In genomic region chr7:25270652-25271633, GRCm38 (mm10) we compare ENCODE assay signal across 10 mouse cellular contexts. TPM values are rescaled to one million over a fixed set of nuclear protein-coding genes. Genes with fewer than 3 reads are reported as not detected.
DNase-seq lines count a peak whose midpoint lies in the region; ATAC-seq lines count a peak whose summit lies in the region.
"Had no signal": no experiment of that assay in that cellular context is flagged by ENCODE, and none has a peak within 500 bp of the region (broad histone marks: within the 10 kb centered on the region; RNA-seq: fewer than 3 reads in every experiment).

No protein-coding gene starts in this region.

- peak; percentile 8 for DNase-seq in adrenal gland, adult 2 months
- DNase-seq in adrenal gland, postnatal 36 days, result no peak
- no peak for DNase-seq in kidney, postnatal 25 days
- DNase-seq in right cerebral cortex, postnatal 4 days, result peak; percentile 4
- no peak for DNase-seq in right cerebral cortex, postnatal 14 days
- DNase-seq in testis, postnatal 10 days (ENCODE audit: low spot score), result peak; percentile 46
- DNase-seq in left cerebral cortex, adult 18-20 months (ENCODE audit: low spot score in 2 of 2), result no peak
- DNase-seq: lung, adult 2 months had no signal

- no peak for ATAC-seq in kidney, embryonic 14.5 days (ENCODE audit: low FRiP score, low TSS enrichment)

- H3K36me3 ChIP-seq in kidney, embryonic 14.5 days (ENCODE audit: control insufficient read depth, insufficient read depth, low read length), result peaks cover 29% of the 10 kb centered on the region

- no peaks in the 10 kb centered on the region for H3K9me3 ChIP-seq in kidney, embryonic 14.5 days (ENCODE audit: control insufficient read depth, low read length)

- H3K9ac ChIP-seq in kidney, embryonic 14.5 days (ENCODE audit: low read depth, low read length), result peak overlapping the region; percentile 80

- no peak overlapping the region for H3K27ac ChIP-seq in kidney, embryonic 14.5 days (ENCODE audit: low read depth, low read length)

- H3K27me3 ChIP-seq in kidney, embryonic 14.5 days (ENCODE audit: control insufficient read depth, insufficient read depth, low read length), result no peaks in the 10 kb centered on the region

- WGBS in kidney, embryonic 14.5 days, result 89% methylated on average over 35 of the region's 35 CpGs

- no peak overlapping the region for H3K4me3 ChIP-seq in kidney, embryonic 14.5 days (ENCODE audit: low read length)

- no peak overlapping the region for H3K4me2 ChIP-seq in kidney, embryonic 14.5 days (replicated peaks; ENCODE audit: low read depth, low read length)

- H3K4me1 ChIP-seq in kidney, embryonic 14.5 days (ENCODE audit: control insufficient read depth, insufficient read depth, low read length), result peaks cover 28% of the 10 kb centered on the region

RNA-seq across cellular contexts. Expression of gene Cic, which starts 3.4 kb away (rescaled TPM):
- 100 to 1,000 TPM; 102 to 108 TPM for total RNA-seq in adrenal gland, adult 2 months (2021)
- polyA plus RNA-seq in adrenal gland, adult 2 months (2012; rRNA removed), result 111 and 123 TPM in 2 replicates
- 100 to 1,000 TPM in 1 of 2 experiments, 10 to 100 TPM in 1; 94.8 to 116 TPM for total RNA-seq in adrenal gland, postnatal 36 days (2021)
- 36.0 and 47.2 TPM in 2 replicates for polyA plus RNA-seq in kidney, embryonic 14.5 days (2014; fragmentation: Nextera tagmentation; extraction: Ambion mirVana)
- total RNA-seq in left cerebral cortex, adult 18-20 months (2021), result 100 to 1,000 TPM; 212 to 225 TPM

RNA-seq across cellular contexts. Expression of gene Erf, which starts 20.4 kb away (rescaled TPM):
- 10 to 100 TPM; 16.5 to 26.6 TPM for total RNA-seq in adrenal gland, adult 2 months (2021)
- polyA plus RNA-seq in adrenal gland, adult 2 months (2012; rRNA removed), result 50.4 and 52.8 TPM in 2 replicates
- total RNA-seq in adrenal gland, postnatal 36 days (2021), result 10 to 100 TPM; 25.4 to 40.9 TPM
- 22.4 and 28.8 TPM in 2 replicates for polyA plus RNA-seq in kidney, embryonic 14.5 days (2014; fragmentation: Nextera tagmentation; extraction: Ambion mirVana)
- total RNA-seq in left cerebral cortex, adult 18-20 months (2021), result 10 to 100 TPM; 60.8 to 65.2 TPM

RNA-seq across cellular contexts. Expression of gene Pafah1b3, which starts 26.8 kb away (rescaled TPM):
- 10 to 100 TPM; 33.4 to 33.8 TPM for total RNA-seq in adrenal gland, adult 2 months (2021)
- polyA plus RNA-seq in adrenal gland, adult 2 months (2012; rRNA removed), result 29.4 and 35.9 TPM in 2 replicates
- total RNA-seq in adrenal gland, postnatal 36 days (2021), result 10 to 100 TPM; 32.7 to 34.0 TPM
- 199 and 245 TPM in 2 replicates for polyA plus RNA-seq in kidney, embryonic 14.5 days (2014; fragmentation: Nextera tagmentation; extraction: Ambion mirVana)
- 10 to 100 TPM; 35.7 to 36.9 TPM for total RNA-seq in left cerebral cortex, adult 18-20 months (2021)

RNA-seq across cellular contexts. Expression of gene Prr19, which starts 30.3 kb away (rescaled TPM):
- total RNA-seq in adrenal gland, adult 2 months (2021), result not detected
- polyA plus RNA-seq in adrenal gland, adult 2 months (2012; rRNA removed), result not detected in 2 replicates
- not detected for total RNA-seq in adrenal gland, postnatal 36 days (2021)
- polyA plus RNA-seq in kidney, embryonic 14.5 days (2014; fragmentation: Nextera tagmentation; extraction: Ambion mirVana), result 0.67 and 0.69 TPM in 2 replicates
- total RNA-seq in left cerebral cortex, adult 18-20 months (2021), result not detected
- polyA plus RNA-seq: heart, postnatal 0 days; lung, adult 2 months had no signal

RNA-seq across cellular contexts. Expression of gene Gsk3a, which starts 33.3 kb away (rescaled TPM):
- 100 to 1,000 TPM in 1 of 2 experiments, 10 to 100 TPM in 1; 98.9 to 107 TPM for total RNA-seq in adrenal gland, adult 2 months (2021)
- polyA plus RNA-seq in adrenal gland, adult 2 months (2012; rRNA removed), result 121 and 150 TPM in 2 replicates
- 10 to 100 TPM; 93.3 to 96.7 TPM for total RNA-seq in adrenal gland, postnatal 36 days (2021)
- 15.7 and 18.5 TPM in 2 replicates for polyA plus RNA-seq in kidney, embryonic 14.5 days (2014; fragmentation: Nextera tagmentation; extraction: Ambion mirVana)
- 100 to 1,000 TPM; 215 to 224 TPM for total RNA-seq in left cerebral cortex, adult 18-20 months (2021)

Comparison
In these comparisons a context has a peak if more than half of its experiments do, and no peak if none do; other contexts are left out.
1. DNase-seq: peak in adrenal gland, adult 2 months (single experiment), right cerebral cortex, postnatal 4 days (single experiment) and testis, postnatal 10 days (single experiment); none in adrenal gland, postnatal 36 days (0 of 2), kidney, postnatal 25 days (0 of 2), right cerebral cortex, postnatal 14 days (single experiment) and left cerebral cortex, adult 18-20 months (0 of 2).